Mouse (Mus musculus) myocyte (in vitro differentiated cells): ENCODE measurements around the gene Tmem114.

Experiments used
- E2F4 ChIP-seq: IDR thresholded peaks from one replicate; pipeline ENCODE4 v1.6.1; 2011; ENCODE audit warnings: mild to moderate bottlenecking, control low read depth, moderate library complexity; ENCODE audit not compliant: insufficient read depth
- MAX ChIP-seq: IDR thresholded peaks from one replicate; pipeline ENCODE4 v1.6.1; 2011; ENCODE audit warnings: low read depth, mild to moderate bottlenecking, control low read depth
- MYOD1 ChIP-seq, 3 experiments: IDR thresholded peaks; one replicate each; pipeline ENCODE4 v1.6.1; 2011; ENCODE audit warnings: control low read depth in 2 of 3, low read depth in 2 of 3, mild to moderate bottlenecking in 2 of 3, moderate library complexity in 1 of 3; ENCODE audit not compliant: insufficient read length in 2 of 3, control insufficient read depth in 1 of 3
- MYOG ChIP-seq, 3 experiments: IDR thresholded peaks; one replicate each; pipeline ENCODE4 v1.6.1; 2011; ENCODE audit warnings: control low read depth in 2 of 3, low read depth in 2 of 3, mild to moderate bottlenecking in 2 of 3; ENCODE audit not compliant: insufficient read length in 2 of 3, control insufficient read depth in 1 of 3, insufficient read depth in 1 of 3
- POLR2A ChIP-seq: IDR thresholded peaks from one replicate; pipeline ENCODE4 v1.6.1; 2011; ENCODE audit warnings: low read depth, mild to moderate bottlenecking, control low read depth, moderate library complexity; ENCODE audit not compliant: insufficient read length
- TCF12 ChIP-seq: IDR thresholded peaks from one replicate; pipeline ENCODE4 v1.6.1; 2011; ENCODE audit warnings: mild to moderate bottlenecking, control low read depth; ENCODE audit not compliant: poor library complexity, insufficient read depth, severe bottlenecking
- USF1 ChIP-seq: IDR thresholded peaks from one replicate; pipeline ENCODE4 v1.6.1; 2011; ENCODE audit warnings: low read depth, mild to moderate bottlenecking, control low read depth, moderate library complexity

DNA sequence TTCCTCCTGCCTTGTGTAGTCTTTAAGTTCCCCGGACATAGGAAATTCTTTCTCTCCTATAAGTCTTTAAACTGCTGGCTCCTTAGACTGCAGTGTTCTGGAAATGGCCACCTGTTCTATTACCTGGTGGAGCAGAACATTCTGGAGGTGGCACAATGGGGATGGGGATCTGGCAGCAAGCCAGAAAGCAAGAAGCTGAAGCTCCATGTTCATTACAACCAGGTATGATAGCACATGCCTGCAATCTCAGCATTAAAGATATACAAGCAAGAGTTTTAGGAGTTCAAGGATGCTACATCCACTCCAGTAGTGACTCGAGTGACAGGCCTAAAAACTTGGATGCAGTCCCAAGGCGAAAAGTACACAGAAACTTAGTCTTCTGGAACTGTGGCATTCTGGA is 7.7 kb upstream of the Tmem114 start:
- TF ChIP-seq MYOG (IDR thresholded peaks at IDR 0.05; ENCODE audit: control insufficient read depth in 1 of 3, insufficient read depth in 1 of 3, insufficient read length in 2 of 3, low read depth in 2 of 3) (no peak), TCF12 (no peak), MAX (no peak), MYOD1 (IDR thresholded peaks at IDR 0.05; ENCODE audit: control insufficient read depth in 1 of 3, insufficient read length in 2 of 3, low read depth in 2 of 3) (no peak), POLR2A (no peak), USF1 (no peak), E2F4 (no peak)
